Mouse (Mus musculus) effector memory CD4-positive, alpha-beta T cell, adult 5 months (primary cell): ENCODE measurements around the gene Kcns3. TPM values are rescaled to one million over a fixed set of nuclear protein-coding genes. Genes with fewer than 3 reads are reported as not detected.

Experiments
- polyA plus RNA-seq: library from polyadenylated mRNA; unstranded; fragments of 100-300 nt; shearing (Covaris generic); gene quantifications from one replicate; pipeline ENCODE4 v1.2.1, GENCODE M21; 2017

The Kcns3 gene
- not detected for polyA plus RNA-seq

GRCm38 (mm10) chr12:11151015-11151414, at the start of gene Kcns3:
TSS of gene Kcns3 (minus strand) at chr12:11151056.

Other genes with a start within 250 kb of the Kcns3 start
- not detected for gene Msgn1, start 57.9 kb upstream of the Kcns3 start, polyA plus RNA-seq
- gene Gen1, start 114.7 kb upstream of the Kcns3 start, polyA plus RNA-seq, result 0.29 TPM
- gene Smc6, start 114.8 kb upstream of the Kcns3 start, polyA plus RNA-seq, result 93.8 TPM